Mouse (Mus musculus) liver, embryonic 16.5 days (tissue): Measurements from ENCODE around the gene Pex11a. TPM values are rescaled to one million over a fixed set of nuclear protein-coding genes. Genes with fewer than 3 reads are reported as not detected.

Source experiments
- ATAC-seq: fragments of 200-750 bp; cut with Nextera tagmentation; 2 replicates; pipeline ENCODE4 v1.8.0; 2017; ENCODE audit warnings: low read depth, mild to moderate bottlenecking, moderate number of reproducible peaks, moderate library complexity
- H3K27ac ChIP-seq: fragments of 300-500 bp; sonication (generic); 2 replicates; pipeline ENCODE4 v1.5.1; 2014; ENCODE audit warnings: mild to moderate bottlenecking, low read length
- H3K27me3 ChIP-seq: fragments of 300-500 bp; sonication (generic); 2 replicates; pipeline ENCODE4 v1.6.1; 2014; ENCODE audit warnings: low read depth, low read length, mixed read lengths; ENCODE audit not compliant: control insufficient read depth, insufficient read depth
- H3K36me3 ChIP-seq: fragments of 300-500 bp; sonication (generic); 2 replicates; pipeline ENCODE4 v1.6.1; 2014; ENCODE audit warnings: mild to moderate bottlenecking; ENCODE audit not compliant: control insufficient read depth, insufficient read depth
- H3K4me1 ChIP-seq: fragments of 300-500 bp; sonication (generic); 2 replicates; pipeline ENCODE4 v1.6.1; 2014; ENCODE audit warnings: low read depth, low read length, mixed read lengths; ENCODE audit not compliant: control insufficient read depth
- H3K4me2 ChIP-seq: fragments of 300-500 bp; sonication (generic); 2 replicates; pipeline ENCODE4 v1.6.1; 2014; ENCODE audit warnings: low read depth, low read length, mixed read lengths
- H3K4me3 ChIP-seq: fragments of 300-500 bp; sonication (generic); 2 replicates; pipeline ENCODE4 v1.5.1; 2014; ENCODE audit warnings: low read depth, mild to moderate bottlenecking, low read length
- H3K9ac ChIP-seq: fragments of 300-500 bp; sonication (generic); 2 replicates; pipeline ENCODE4 v1.6.1; 2014; ENCODE audit warnings: low read depth, low read length
- H3K9me3 ChIP-seq: fragments of 300-500 bp; sonication (generic); replicated peaks from 2 replicates; pipeline ENCODE4 v1.6.1; 2016; ENCODE audit warnings: low read length; ENCODE audit not compliant: control insufficient read depth
- WGBS: fragments of 180-500 bp; shearing (Covaris S2); extraction: QIAGEN DNeasy Blood & Tissue Kit; methylation state at CpG from one replicate; pipeline ENCODE4 v1.1.7; 2014; ENCODE audit not compliant: insufficient replicate concordance; 5-methylcytosine and 5-hydroxymethylcytosine counted together
- polyA plus RNA-seq: library from polyadenylated mRNA; unstranded; fragments of >200 nt; fragmentation: Nextera tagmentation; extraction: Ambion mirVana; gene quantifications from 2 replicates; pipeline ENCODE4 v1.2.1, GENCODE M21; 2015

Gene Pex11a
- polyA plus RNA-seq, 1 experiment from 2014 or later = 4.9 TPM

- 72% methylated on average over 9 of the region's 9 CpGs for WGBS
- Histone ChIP-seq H3K9ac (no peak overlapping the region), H3K9me3 (no peaks in the 10 kb centered on the region), H3K4me3 (no peak overlapping the region), H3K27me3 (no peaks in the 10 kb centered on the region), H3K4me1 (peaks cover 8% of the 10 kb centered on the region), H3K4me2 (no peak overlapping the region), H3K36me3 (no peaks in the 10 kb centered on the region), H3K27ac (no peak overlapping the region)
- no peak for ATAC-seq
These were observed 1.1 kb upstream of the Pex11a start for GRCm38 (mm10) chr7:79744051-79744450.

DNA sequence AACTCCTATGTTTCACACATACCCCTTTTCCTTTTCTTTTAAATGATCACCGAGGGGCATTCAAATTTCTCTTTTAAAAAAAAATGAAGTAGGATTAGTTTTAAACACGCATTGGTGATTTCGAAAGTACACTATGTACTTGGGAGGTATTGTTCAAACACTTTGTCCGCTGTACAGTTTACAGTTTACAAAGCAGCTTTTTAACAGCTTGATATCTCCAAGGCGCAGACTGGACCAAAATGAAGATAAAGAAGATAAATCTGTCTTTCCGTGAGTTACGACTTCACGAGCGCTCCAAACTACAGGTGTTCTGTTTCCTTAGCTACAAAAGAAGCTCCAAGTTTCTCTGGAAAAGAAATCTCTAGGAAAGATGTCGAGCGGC is 663 bp downstream of the Pex11a start:
- ATAC-seq = no peak
- 9% methylated on average over 11 of the region's 11 CpGs for WGBS

DNA sequence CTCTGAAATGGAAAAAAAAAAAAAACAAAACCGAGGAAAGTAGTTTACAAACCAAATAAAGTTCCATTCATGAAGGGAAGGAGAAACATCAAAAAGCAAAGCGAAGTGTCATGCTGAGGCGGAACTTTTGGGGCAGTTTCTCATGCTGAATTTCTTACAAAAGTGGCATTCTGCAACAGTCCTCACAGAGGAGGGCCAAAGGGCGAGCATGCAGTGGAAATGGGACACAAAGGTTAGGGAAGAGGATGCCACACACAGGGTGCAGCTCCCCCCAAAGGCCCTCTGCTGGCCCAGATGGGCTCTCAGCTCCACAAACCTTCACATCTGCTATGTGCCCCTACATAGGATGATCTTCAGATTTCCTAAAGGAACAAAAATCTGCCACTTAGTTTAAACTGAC is 2.7 kb downstream of the Pex11a start:
- no peaks in the 10 kb centered on the region for H3K27me3 ChIP-seq
- no peak for ATAC-seq
- no peaks in the 10 kb centered on the region for H3K9me3 ChIP-seq
- no peak overlapping the region for H3K4me2 ChIP-seq
- peaks cover 8% of the 10 kb centered on the region for H3K4me1 ChIP-seq
- 59% methylated on average over 4 of the region's 4 CpGs for WGBS
- H3K36me3 ChIP-seq = no peaks in the 10 kb centered on the region
- no peak overlapping the region for H3K4me3 ChIP-seq
- H3K9ac ChIP-seq = no peak overlapping the region
- H3K27ac ChIP-seq = no peak overlapping the region

More for the DNA sequence above, 663 bp downstream of the Pex11a start:
- H3K27me3 ChIP-seq = no peaks in the 10 kb centered on the region
- peak overlapping the region; percentile 69 for H3K4me3 ChIP-seq
- H3K9me3 ChIP-seq = no peaks in the 10 kb centered on the region
- H3K4me2 ChIP-seq = peak overlapping the region; percentile 92
- H3K9ac ChIP-seq = peak overlapping the region; percentile 62
- peaks cover 8% of the 10 kb centered on the region for H3K4me1 ChIP-seq
- no peak overlapping the region for H3K27ac ChIP-seq
- no peaks in the 10 kb centered on the region for H3K36me3 ChIP-seq

DNA sequence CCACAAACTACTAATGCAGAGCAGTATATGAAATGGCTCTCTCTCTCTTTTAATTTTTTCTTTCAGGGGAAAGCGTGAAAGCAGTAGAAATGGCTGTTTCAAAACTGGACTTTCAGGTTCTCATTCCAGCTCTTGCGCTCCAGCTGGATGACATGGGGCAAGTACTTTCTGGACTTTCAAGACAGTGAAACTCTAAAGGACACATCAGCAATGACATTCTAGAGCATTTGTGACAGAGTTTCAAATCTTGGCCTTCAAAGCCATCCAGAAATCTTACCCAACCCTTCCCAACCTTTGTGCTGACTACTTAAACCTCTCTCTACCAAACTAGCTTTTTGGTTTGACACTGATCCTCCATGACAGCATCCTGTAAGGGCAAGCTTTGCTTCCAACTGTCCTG is 4.0 kb downstream of the Pex11a start:
- 74% methylated on average over 2 of the region's 2 CpGs for WGBS
- H3K9ac ChIP-seq = no peak overlapping the region
- H3K9me3 ChIP-seq = no peaks in the 10 kb centered on the region
- H3K4me2 ChIP-seq = no peak overlapping the region
- no peaks in the 10 kb centered on the region for H3K27me3 ChIP-seq
- H3K36me3 ChIP-seq = no peaks in the 10 kb centered on the region
- H3K4me1 ChIP-seq = peaks cover 8% of the 10 kb centered on the region
- ATAC-seq = no peak
- no peak overlapping the region for H3K4me3 ChIP-seq
- H3K27ac ChIP-seq = no peak overlapping the region

GRCm38 (mm10) chr7:79736511-79736910 is 6.4 kb downstream of the Pex11a start:
- Histone ChIP-seq H3K4me1 (no peaks in the 10 kb centered on the region), H3K4me2 (no peak overlapping the region), H3K9ac (no peak overlapping the region), H3K4me3 (no peak overlapping the region), H3K9me3 (no peaks in the 10 kb centered on the region), H3K27me3 (no peaks in the 10 kb centered on the region), H3K27ac (no peak overlapping the region), H3K36me3 (no peaks in the 10 kb centered on the region)
- no peak for ATAC-seq
- WGBS = 70% methylated on average over 14 of the region's 14 CpGs

- H3K4me1 ChIP-seq = no peaks in the 10 kb centered on the region
- H3K27ac ChIP-seq = no peak overlapping the region
These were observed 8.4 kb downstream of the Pex11a start for GRCm38 (mm10) chr7:79734563-79734962.

DNA sequence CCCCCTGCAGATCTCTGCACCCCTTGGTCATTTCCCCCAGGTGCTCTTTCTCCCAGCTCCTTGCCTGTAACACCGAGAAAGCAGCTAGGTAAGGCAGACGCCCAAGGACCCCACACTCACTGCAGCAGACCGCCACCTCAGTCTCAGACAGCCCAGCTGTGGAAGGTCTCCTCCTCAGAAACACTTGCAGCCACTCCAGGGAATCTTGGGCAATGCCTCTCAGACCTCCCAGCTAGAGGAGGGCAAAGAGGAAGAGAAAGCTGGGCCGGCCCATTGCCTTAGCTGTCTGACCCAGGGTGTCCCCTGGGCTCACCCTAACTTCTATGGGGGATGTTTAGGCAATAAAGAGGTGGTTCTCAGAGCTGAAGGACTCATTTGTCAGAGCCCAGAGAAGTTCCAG is 10.3 kb downstream of the Pex11a start, which contains the start of gene Plin1:
TSS of gene Plin1 (minus strand) at position 282 of the 400 bp plus-strand sequence.
- Histone ChIP-seq H3K9me3 (no peaks in the 10 kb centered on the region), H3K4me3 (no peak within 1 kb of the TSS), H3K36me3 (no peaks in the 10 kb centered on the region), H3K4me1 (no peaks in the 10 kb centered on the region), H3K4me2 (no peak within 1 kb of the TSS), H3K27ac (no peak within 1 kb of the TSS), H3K9ac (no peak within 1 kb of the TSS), H3K27me3 (no peaks in the 10 kb centered on the region)
- no peak for ATAC-seq
- WGBS = 34% methylated on average over 4 of the region's 4 CpGs

More at GRCm38 (mm10) chr7:79734563-79734962, 8.4 kb downstream of the Pex11a start:
- no peak for ATAC-seq
- no peaks in the 10 kb centered on the region for H3K27me3 ChIP-seq
- WGBS = 62% methylated on average over 8 of the region's 8 CpGs
- no peak overlapping the region for H3K4me3 ChIP-seq
- no peak overlapping the region for H3K4me2 ChIP-seq
- H3K36me3 ChIP-seq = no peaks in the 10 kb centered on the region
- no peak overlapping the region for H3K9ac ChIP-seq
- H3K9me3 ChIP-seq = no peaks in the 10 kb centered on the region

DNA sequence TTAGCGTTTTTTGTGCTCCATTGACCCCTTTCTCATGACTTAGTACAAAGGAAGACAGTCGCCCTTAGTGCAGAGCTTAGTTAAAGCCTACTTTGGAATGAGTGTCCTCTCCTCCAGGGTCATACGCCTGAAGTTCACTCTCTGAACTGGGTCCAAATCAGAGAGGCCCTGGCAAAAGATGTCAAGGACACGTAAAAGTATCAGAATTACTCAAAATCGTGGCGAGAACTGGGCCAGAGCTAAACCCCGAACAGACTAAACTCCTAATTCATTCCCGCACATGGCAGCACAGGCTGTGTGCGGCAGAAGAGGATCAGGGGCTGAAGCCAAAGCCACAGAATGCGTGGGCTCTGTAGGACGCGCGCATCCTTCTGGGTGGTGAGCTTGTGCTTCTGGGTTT is 11.5 kb downstream of the Pex11a start:
- no peak for ATAC-seq
- H3K27me3 ChIP-seq = no peaks in the 10 kb centered on the region
- H3K4me1 ChIP-seq = no peaks in the 10 kb centered on the region
- H3K36me3 ChIP-seq = no peaks in the 10 kb centered on the region
- H3K4me2 ChIP-seq = no peak overlapping the region
- H3K9me3 ChIP-seq = no peaks in the 10 kb centered on the region
- H3K9ac ChIP-seq = no peak overlapping the region
- H3K4me3 ChIP-seq = no peak overlapping the region
- no peak overlapping the region for H3K27ac ChIP-seq
- WGBS = 69% methylated on average over 13 of the region's 13 CpGs

DNA sequence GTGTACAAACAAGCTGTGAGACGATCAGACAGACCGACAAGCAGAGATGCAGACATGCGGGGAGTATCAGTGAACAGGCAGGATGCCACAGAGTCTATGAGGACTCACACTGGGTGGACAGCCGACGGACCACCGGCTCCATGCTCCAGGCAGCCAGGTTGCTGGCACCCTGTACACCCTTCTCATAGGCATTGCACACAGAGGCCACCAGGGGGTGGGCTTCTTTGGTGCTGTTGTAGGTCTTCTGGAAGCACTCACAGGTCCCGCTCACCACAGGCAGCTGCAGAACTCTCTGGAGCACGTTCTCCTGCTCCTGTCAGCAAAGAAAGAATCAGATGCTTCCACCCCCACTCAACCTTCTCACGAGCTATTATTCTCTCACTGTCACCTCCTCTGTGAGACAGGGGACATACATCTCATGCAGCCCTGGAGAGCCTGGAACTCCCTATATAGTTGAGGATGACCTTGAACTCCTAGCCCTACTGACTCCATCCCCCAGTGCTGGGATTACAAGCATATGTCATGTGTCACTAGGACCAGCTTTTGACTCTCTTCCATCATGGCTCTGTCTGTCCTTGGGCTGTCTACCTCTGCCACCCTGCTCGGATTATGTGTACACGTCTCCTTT is 13.1 kb downstream of the Pex11a start:
- Histone ChIP-seq H3K27ac (no peak overlapping the region), H3K27me3 (no peaks in the 10 kb centered on the region), H3K4me3 (no peak overlapping the region), H3K9me3 (no peaks in the 10 kb centered on the region), H3K4me2 (no peak overlapping the region), H3K36me3 (no peaks in the 10 kb centered on the region), H3K4me1 (no peaks in the 10 kb centered on the region), H3K9ac (no peak overlapping the region)
- WGBS = 55% methylated on average over 11 of the region's 11 CpGs
- no peak for ATAC-seq
